Mouse (Mus musculus) cerebellum, adult (tissue): ENCODE results near the gene Rara.
A peak's percentile ranks its signal among the peaks of the same experiment; 100 is the strongest.

Experiments used
- ATAC-seq: cut with Nextera tagmentation; 2 replicates; pipeline ENCODE4 v1.9.2; 2017; ENCODE audit warnings: mild to moderate bottlenecking, moderate library complexity, mixed read lengths; ENCODE audit not compliant: insufficient number of reproducible peaks, low FRiP score, low TSS enrichment

The Rara gene

DNA sequence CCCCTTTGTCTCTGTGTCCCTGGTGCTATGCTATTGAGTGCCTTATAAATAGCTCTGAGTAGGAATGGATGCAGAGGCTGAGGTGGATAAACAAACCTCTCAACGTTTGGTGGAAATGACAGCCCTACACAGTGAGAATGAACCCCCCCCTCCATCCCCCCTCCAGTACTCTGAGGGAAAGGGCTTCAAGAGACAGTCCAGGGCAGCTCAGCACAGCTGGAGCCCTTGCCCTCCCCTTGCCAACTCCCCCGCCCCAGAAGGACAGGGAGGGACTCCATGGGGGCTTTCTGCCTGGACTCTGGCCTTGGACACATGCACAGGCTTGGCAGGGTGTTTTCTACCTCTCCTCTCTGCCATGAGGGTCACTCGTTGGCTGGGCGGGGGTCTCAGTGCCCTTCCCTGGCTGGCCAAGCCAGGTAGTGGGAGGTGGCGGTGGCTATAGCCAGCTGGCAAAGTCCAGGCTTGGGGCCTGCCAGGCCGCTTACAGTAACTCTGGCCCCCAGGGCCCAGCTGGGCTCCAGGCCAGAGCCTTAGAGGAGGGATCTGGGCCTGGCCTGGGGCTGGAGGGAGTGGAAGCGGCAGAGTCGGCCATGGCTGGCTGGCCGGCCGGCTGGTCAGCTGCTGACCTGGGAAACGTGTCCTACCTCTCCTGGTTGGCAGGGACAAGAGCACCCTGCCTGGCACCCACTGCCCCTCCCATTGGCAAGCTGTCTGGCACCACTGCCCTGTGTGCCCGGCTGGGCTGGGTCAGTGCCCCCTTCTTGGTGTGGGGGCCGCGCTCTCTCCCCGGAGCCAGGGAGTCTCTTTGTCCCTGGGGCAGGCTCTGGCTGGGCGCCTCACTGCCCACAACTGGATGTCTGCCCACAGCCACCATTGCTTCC, 23.6 kb downstream of the Rara start:
- peak; percentile 56; the same call in 1 of the 2 replicates for ATAC-seq

- no peak for ATAC-seq
Measured at GRCm38 (mm10) chr11:98952111-98952510, 24.5 kb downstream of the Rara start.

DNA sequence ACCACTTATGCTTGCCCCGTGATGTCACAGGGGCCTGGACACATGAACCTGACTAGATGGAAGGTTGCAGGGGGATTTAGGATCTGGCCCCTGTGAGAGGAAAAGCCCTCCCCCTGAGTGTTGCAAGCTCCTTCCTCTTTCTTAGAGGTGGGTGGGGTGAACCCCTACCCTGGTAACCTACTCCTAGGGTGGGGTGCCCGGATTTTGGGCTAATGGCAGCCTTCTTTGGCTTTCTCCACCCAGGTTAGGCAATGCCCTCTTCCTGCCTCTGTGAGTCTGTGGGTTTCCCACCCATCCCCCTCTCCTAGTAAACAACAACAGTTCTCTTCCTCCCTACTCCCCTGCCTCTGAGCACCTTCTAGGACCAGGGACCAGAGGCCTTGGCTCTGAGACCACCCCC, 25.1 kb downstream of the Rara start:
- ATAC-seq: no peak

GRCm38 (mm10) chr11:98953361-98953760, 25.7 kb downstream of the Rara start:
- ATAC-seq: no peak

GRCm38 (mm10) chr11:98953835-98954320, 26.3 kb downstream of the Rara start:
- no peak for ATAC-seq

DNA sequence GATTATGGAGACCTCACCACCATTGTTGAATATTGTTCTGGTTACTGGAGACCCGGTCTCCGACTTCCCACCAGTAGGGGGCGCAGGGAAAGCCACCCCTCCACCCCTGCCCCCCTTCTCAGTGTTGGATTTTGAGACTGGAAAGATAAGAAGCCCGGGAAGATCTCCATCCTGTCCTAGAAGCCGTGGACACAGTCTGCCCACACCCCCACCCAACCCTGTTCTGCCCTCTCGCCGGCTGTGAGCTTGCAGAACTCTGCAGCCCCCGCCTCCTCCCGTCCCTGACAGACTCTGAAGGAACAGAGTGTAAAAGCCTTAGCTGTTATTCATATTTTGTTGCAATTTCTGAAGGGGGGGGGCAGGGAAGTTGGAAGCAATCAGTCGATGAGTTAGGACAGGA, 26.8 kb downstream of the Rara start:
- ATAC-seq: no peak

DNA sequence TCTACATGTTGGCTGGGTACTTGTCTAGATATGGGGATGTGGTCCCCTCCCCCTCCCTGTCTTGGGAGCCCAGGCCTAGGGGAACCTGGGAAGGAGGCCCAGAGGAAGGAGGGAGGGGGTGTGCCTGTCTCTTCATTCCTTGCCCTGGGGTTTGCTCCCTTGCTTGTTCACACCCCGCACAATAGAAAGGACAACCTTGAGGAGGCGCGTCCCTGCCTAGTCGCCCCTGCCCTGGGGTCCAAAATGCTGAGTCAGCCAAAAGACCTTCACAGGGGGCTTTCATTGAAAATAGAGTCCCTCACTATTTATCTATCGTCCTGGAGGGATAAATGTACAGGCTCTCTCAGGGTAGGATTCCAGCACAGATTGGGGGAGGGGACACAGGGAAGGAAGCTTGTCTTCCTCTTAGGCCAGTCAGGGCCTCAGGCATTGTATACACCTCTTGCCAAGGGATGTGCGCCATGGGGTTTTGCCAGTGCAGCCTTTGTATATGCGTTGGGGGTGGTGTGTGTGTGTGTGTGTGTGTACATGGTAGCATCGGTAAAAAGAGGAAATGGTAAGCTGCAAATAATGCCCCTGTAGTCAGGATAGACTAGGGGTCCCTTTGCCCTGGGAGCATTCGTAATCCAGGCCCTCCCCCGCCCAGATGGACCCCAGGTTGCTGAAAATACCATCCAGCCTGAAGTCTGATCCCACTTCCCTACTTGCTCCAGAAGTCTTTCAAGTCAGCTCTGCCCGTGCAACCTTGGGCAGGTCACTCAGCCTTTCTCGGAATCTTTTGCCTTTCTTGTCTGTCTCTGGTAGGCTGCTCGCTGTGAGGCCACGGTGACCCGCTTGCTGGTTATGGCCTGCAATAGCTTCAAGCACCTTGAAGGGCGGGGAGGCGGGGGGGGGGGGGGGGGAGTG, 27.4 kb downstream of the Rara start:
- no peak for ATAC-seq

DNA sequence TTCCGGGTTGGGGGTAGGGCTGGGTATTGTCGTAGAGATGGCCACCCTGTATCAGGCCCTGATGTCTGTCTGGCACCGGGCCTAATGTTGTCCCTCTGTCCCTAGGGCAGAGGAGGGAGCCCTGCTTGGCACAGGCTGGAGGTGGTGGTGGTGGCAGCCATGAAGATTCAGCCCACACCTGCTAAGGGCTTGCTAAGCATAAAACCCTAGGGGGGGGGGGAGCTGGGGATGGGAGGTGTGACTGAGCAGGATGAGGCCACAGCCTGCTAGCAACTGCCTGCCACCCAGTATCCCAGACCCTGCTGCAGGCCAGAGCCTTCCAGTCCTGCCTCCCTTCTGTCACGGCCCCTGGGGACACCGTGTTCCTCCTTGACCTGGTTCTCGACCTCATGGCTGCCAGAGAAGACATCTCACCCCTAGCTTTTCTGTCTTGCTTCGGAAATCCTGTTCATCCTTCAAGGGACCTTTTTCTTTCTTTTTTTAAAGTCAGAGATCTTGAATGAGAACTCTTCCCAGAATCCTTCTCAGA, 28.2 kb downstream of the Rara start:
- no peak for ATAC-seq

- ATAC-seq: no peak
Measured at GRCm38 (mm10) chr11:98956340-98956739, 28.7 kb downstream of the Rara start.

DNA sequence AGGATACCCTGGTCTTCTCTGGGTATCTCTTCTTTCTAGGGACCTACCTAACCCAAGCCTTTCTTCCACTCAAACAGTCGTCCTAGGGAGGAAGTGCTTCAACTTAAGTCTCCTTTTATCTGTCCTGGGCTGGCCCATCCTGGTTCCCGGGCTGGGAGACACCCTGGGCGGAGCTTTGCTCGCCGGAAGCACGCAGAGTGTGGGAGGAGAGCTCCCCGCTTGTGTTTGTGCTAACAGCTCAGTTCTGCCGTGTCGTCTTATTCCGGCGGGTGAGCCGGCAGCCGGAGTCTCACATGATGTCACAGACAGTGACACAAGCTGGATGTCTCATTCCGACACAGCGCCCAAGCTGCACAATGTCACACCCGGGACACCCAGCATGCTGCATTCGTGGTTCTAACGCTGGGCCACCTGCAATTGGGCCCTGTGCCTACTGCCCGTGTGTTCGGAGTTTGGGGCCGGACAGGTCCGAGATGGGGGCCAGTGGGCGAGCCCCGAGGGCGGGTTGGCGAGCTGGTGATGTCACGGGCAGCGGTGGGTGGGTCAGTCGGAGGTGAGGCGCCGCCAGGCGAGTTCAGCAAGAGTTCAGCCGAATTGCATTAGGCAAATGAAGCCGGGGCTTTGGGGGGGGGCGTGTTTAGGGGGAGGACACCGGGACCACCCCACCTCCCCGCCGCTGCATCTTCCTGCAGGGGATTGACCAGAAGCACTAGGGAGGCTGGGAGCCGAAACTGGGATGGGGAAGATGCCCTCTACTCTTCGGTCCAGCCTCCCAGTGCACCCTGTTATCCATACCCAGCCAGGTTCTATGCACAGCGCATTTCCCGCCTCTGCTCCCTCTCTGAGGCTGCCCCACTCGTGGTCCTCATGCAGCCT, 32.1 kb downstream of the Rara start:
- no peak for ATAC-seq

GRCm38 (mm10) chr11:98960313-98960906, 32.8 kb downstream of the Rara start:
- ATAC-seq: no peak

GRCm38 (mm10) chr11:98961051-98961592, 33.5 kb downstream of the Rara start:
- ATAC-seq: no peak

GRCm38 (mm10) chr11:98961766-98962165, 34.1 kb downstream of the Rara start:
- no peak for ATAC-seq

GRCm38 (mm10) chr11:98962421-98963095, 34.9 kb downstream of the Rara start:
- no peak for ATAC-seq

- ATAC-seq: no peak
Measured at GRCm38 (mm10) chr11:98963191-98964021, 35.8 kb downstream of the Rara start.

DNA sequence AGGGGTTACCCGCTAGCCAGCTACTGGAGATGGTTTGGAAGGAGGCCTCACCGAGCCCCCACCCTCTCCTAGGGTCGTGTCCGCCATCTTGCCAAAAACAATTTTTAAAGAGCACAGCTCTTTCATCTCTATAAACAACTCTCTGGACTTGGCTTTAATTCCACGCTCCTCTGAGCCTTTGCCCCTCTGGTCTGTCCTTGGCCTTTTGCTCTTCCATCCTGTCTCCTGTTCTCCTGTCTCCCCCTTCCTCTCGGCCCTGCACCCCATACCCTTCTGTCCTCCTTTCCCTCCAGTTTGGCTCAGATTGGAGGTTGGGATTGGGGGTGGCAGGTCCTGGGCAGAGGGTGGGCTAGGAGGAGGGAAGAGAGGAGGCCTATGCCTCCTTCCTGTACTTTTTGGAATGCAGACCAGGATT, 36.6 kb downstream of the Rara start:
- ATAC-seq: no peak

GRCm38 (mm10) chr11:98964616-98965415, 37.2 kb downstream of the Rara start:
- ATAC-seq: no peak
